In the genomic region with DNA sequence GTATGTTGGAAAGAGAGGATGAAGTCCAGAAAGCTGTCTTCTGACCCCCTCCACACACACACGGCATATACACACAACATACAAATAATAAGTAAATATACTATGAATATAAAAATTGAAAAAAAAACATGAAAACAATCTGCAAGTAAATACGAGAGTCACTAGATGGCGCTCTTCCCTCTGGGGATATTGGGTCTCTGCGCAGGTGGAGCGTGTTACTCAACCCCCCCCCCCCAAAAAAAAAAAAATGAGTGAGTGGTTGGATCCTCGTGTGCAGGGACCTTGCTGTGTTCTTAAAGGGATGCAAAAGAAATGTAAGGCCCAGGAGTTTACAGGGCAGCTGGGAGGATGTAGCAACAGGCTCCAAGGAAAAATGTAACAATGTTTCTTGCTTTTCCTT, we compare ENCODE assay signal across 8 mouse cellular contexts. TPM values are rescaled to one million over a fixed set of nuclear protein-coding genes. Genes with fewer than 3 reads are reported as not detected.
DNase-seq lines count a peak whose midpoint lies in the region; ATAC-seq and TF ChIP-seq lines count a peak whose summit lies in the region.

No protein-coding gene starts in this region.

- no peak overlapping the region for H3K27ac ChIP-seq in midbrain, embryonic 14.5 days (replicated peaks; ENCODE audit: low read depth, low read length)
- no peak overlapping the region for H3K27ac ChIP-seq in midbrain, embryonic 13.5 days
- no peak overlapping the region for H3K27ac ChIP-seq in limb, embryonic 14.5 days (replicated peaks; ENCODE audit: low read depth, low read length)
- no peak overlapping the region for H3K27ac ChIP-seq in midbrain, embryonic 10.5 days (replicated peaks)

- 3% methylated on average over 6 of the region's 6 CpGs for WGBS in midbrain, embryonic 14.5 days
- 2% methylated on average over 6 of the region's 6 CpGs for WGBS in midbrain, embryonic 13.5 days
- under 1% methylated on average over 5 of the region's 6 CpGs for WGBS in limb, embryonic 14.5 days
- WGBS in midbrain, embryonic 10.5 days: 6% methylated on average over 6 of the region's 6 CpGs

- no peak for TF ChIP-seq POLR2A in limb, embryonic 14.5 days (IDR thresholded peaks at IDR 0.05; ENCODE audit: borderline replicate concordance, extremely low read depth, insufficient read depth, insufficient read length)

- ATAC-seq in midbrain, embryonic 14.5 days (ENCODE audit: low FRiP score, low TSS enrichment): no peak
- no peak for ATAC-seq in midbrain, embryonic 13.5 days
- no peak for ATAC-seq in limb, embryonic 14.5 days (ENCODE audit: low FRiP score, low read depth)

- H3K9me3 ChIP-seq in midbrain, embryonic 14.5 days (ENCODE audit: control insufficient read depth, low read length): no peaks in the 10 kb centered on the region
- H3K9me3 ChIP-seq in midbrain, embryonic 13.5 days: no peaks in the 10 kb centered on the region
- no peaks in the 10 kb centered on the region for H3K9me3 ChIP-seq in limb, embryonic 14.5 days (ENCODE audit: control insufficient read depth, low read length)
- H3K9me3 ChIP-seq in midbrain, embryonic 10.5 days (replicated peaks): no peaks in the 10 kb centered on the region

- no peak overlapping the region for H3K4me2 ChIP-seq in midbrain, embryonic 14.5 days (ENCODE audit: low read length)
- H3K4me2 ChIP-seq in midbrain, embryonic 13.5 days (replicated peaks): no peak overlapping the region
- H3K4me2 ChIP-seq in limb, embryonic 14.5 days (replicated peaks; ENCODE audit: low read depth, low read length, severe bottlenecking): no peak overlapping the region

- H3K4me3 ChIP-seq in midbrain, embryonic 14.5 days (replicated peaks; ENCODE audit: low read depth, low read length): no peak overlapping the region
- no peak overlapping the region for H3K4me3 ChIP-seq in midbrain, embryonic 13.5 days (replicated peaks)
- H3K4me3 ChIP-seq in limb, embryonic 14.5 days (replicated peaks; ENCODE audit: low read length): no peak overlapping the region
- no peak overlapping the region for H3K4me3 ChIP-seq in midbrain, embryonic 10.5 days

- H3K36me3 ChIP-seq in midbrain, embryonic 14.5 days (ENCODE audit: control insufficient read depth, insufficient read depth, low read length): no peaks in the 10 kb centered on the region
- no peaks in the 10 kb centered on the region for H3K36me3 ChIP-seq in midbrain, embryonic 13.5 days
- no peaks in the 10 kb centered on the region for H3K36me3 ChIP-seq in limb, embryonic 14.5 days (ENCODE audit: control insufficient read depth, insufficient read depth, low read length)
- H3K36me3 ChIP-seq in midbrain, embryonic 10.5 days: no peaks in the 10 kb centered on the region

- H3K9ac ChIP-seq in midbrain, embryonic 14.5 days (replicated peaks; ENCODE audit: low read length): no peak overlapping the region
- no peak overlapping the region for H3K9ac ChIP-seq in midbrain, embryonic 13.5 days (replicated peaks)
- no peak overlapping the region for H3K9ac ChIP-seq in limb, embryonic 14.5 days (ENCODE audit: low read depth, low read length, severe bottlenecking)

- no peaks in the 10 kb centered on the region for H3K27me3 ChIP-seq in midbrain, embryonic 14.5 days (ENCODE audit: control insufficient read depth, insufficient read depth, low read length)
- no peaks in the 10 kb centered on the region for H3K27me3 ChIP-seq in midbrain, embryonic 13.5 days
- no peaks in the 10 kb centered on the region for H3K27me3 ChIP-seq in limb, embryonic 14.5 days (ENCODE audit: control insufficient read depth, insufficient read depth, low read length)
- H3K27me3 ChIP-seq in midbrain, embryonic 10.5 days (ENCODE audit: low read depth, poor library complexity, severe bottlenecking): peaks cover 4% of the 10 kb centered on the region; the same call in 1 of the 2 replicates

- intact Hi-C loops in heart, postnatal 25 days (cut with DNase I): no loop called here

- peaks cover 8% of the 10 kb centered on the region for H3K4me1 ChIP-seq in midbrain, embryonic 14.5 days (ENCODE audit: control insufficient read depth, insufficient read depth, low read length)
- peaks cover 12% of the 10 kb centered on the region for H3K4me1 ChIP-seq in midbrain, embryonic 13.5 days (replicated peaks)
- H3K4me1 ChIP-seq in limb, embryonic 14.5 days (ENCODE audit: control insufficient read depth, insufficient read depth, low read length): peaks cover 7% of the 10 kb centered on the region
- peaks cover 9% of the 10 kb centered on the region for H3K4me1 ChIP-seq in midbrain, embryonic 10.5 days

- peak; percentile 81 for DNase-seq in heart, adult 11 months
- DNase-seq in heart, postnatal 25 days (ENCODE audit: low spot score): no peak
- DNase-seq in midbrain, embryonic 14.5 days: peak; percentile 84
- DNase-seq in adipocyte (ENCODE audit: low spot score): peak; percentile 80
- peak; percentile 74 for DNase-seq in limb, embryonic 14.5 days (ENCODE audit: low spot score)
- DNase-seq in ovary, postnatal 14 days (ENCODE audit: low spot score): no peak
- DNase-seq in midbrain, embryonic 10.5 days (ENCODE audit: low spot score): no peak

RNA-seq across cellular contexts. Expression of gene Srrm1, which starts 5.6 kb away (rescaled TPM):
- total RNA-seq in heart, postnatal 25 days (2021): 10 to 100 TPM; 58.8 to 62.3 TPM
- polyA plus RNA-seq in midbrain, embryonic 14.5 days (2014; fragmentation: Nextera tagmentation; extraction: Ambion mirVana): 160 and 179 TPM in 2 replicates
- 211 and 246 TPM in 2 replicates for polyA plus RNA-seq in midbrain, embryonic 13.5 days (2015; fragmentation: Nextera tagmentation; extraction: Ambion mirVana)
- 158 and 197 TPM in 2 replicates for polyA plus RNA-seq in limb, embryonic 14.5 days (2012; rRNA removed)
- 176 and 202 TPM in 2 replicates for polyA plus RNA-seq in limb, embryonic 14.5 days (2014; fragmentation: Nextera tagmentation; extraction: Ambion mirVana)
- polyA plus RNA-seq in midbrain, embryonic 10.5 days (2016; fragmentation: Nextera tagmentation; extraction: Ambion mirVana): 222 and 230 TPM in 2 replicates

RNA-seq across cellular contexts. Expression of gene Ncmap, which starts 39.3 kb away (rescaled TPM):
- under 1 TPM in 1 of 2 experiments, not detected in 1; 0.31 TPM for total RNA-seq in heart, postnatal 25 days (2021)
- 0.67 and 1.4 TPM in 2 replicates for polyA plus RNA-seq in midbrain, embryonic 14.5 days (2014; fragmentation: Nextera tagmentation; extraction: Ambion mirVana)
- polyA plus RNA-seq in midbrain, embryonic 13.5 days (2015; fragmentation: Nextera tagmentation; extraction: Ambion mirVana): 0.63 and 0.93 TPM in 2 replicates
- polyA plus RNA-seq in limb, embryonic 14.5 days (2012; rRNA removed): 20.9 and 30.3 TPM in 2 replicates
- polyA plus RNA-seq in limb, embryonic 14.5 days (2014; fragmentation: Nextera tagmentation; extraction: Ambion mirVana): 11.9 and 12.8 TPM in 2 replicates
- 0.36 and 0.57 TPM in 2 replicates for polyA plus RNA-seq in midbrain, embryonic 10.5 days (2016; fragmentation: Nextera tagmentation; extraction: Ambion mirVana)

Comparison
In these comparisons a context has a peak if more than half of its experiments do, and no peak if none do; other contexts are left out.
1. DNase-seq: peak in heart, adult 11 months (single experiment), midbrain, embryonic 14.5 days (single experiment), adipocyte (single experiment) and limb, embryonic 14.5 days (single experiment); none in heart, postnatal 25 days (single experiment), ovary, postnatal 14 days (single experiment) and midbrain, embryonic 10.5 days (single experiment).